Mouse (Mus musculus) lung, postnatal 0 days (tissue): ENCODE results near the gene Rfc5.

Experiments used
- CTCF ChIP-seq: IDR thresholded peaks from 2 replicates; pipeline ENCODE4 v1.5.1; 2016; ENCODE audit warnings: antibody characterized with exemption, mild to moderate bottlenecking
- EP300 ChIP-seq: IDR thresholded peaks from 2 replicates; pipeline ENCODE4 v1.6.1; 2016; ENCODE audit warnings: antibody characterized with exemption, mild to moderate bottlenecking, control low read depth

GRCm38 (mm10) chr5:117354121-117354520 lies 34.7 kb downstream of the Rfc5 start:
- TF ChIP-seq EP300 = 0 out of 2 replicates have a peak, but pooled peaks have one; percentile 16
- TF ChIP-seq CTCF = no peak
